Comparison of ENCODE assay signal across 8 mouse cellular contexts in the genomic region with DNA sequence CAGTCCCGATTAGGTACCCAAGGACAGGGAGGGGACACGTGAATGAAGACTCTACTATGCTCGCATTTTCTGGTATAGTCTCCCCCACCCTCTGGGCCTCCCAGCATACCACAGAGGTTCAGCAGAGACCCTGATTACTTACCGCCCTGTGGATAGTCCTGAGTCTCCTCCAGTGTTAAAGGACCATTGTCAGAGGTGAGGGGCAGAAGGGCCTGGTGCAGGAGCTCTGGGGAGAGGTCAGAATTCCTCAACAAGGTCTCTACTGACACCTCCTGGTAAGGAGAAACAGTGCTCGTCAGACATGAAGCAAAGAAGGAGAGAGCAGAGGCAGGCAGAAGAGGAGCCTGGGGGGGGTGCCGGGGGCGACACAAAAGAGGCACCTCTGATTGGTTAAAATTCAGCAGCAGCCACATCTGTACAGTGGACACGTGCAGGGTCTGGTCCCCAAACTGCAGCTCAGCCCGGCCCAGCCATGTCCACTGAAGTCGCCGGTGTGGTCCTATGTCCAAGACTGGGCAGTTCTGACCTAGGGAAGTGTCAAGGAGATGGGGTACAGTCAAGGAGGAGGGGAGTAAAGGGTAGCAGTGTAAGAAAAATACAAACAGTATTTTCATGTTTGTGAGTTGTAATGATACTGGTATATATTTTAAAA. TPM values are rescaled to one million over a fixed set of nuclear protein-coding genes. Genes with fewer than 3 reads are reported as not detected.
DNase-seq lines count a peak whose midpoint lies in the region; ATAC-seq and TF ChIP-seq lines count a peak whose summit lies in the region.

No protein-coding gene starts in this region.

- peak; percentile 60 for DNase-seq in lung, embryonic 14.5 days
- DNase-seq in lung, postnatal 14 days: no peak
- DNase-seq in brain, embryonic 14.5 days (ENCODE audit: low read depth): peak; percentile 30
- no peak for DNase-seq in hindbrain, embryonic 14.5 days (ENCODE audit: low spot score)
- peak; percentile 42 for DNase-seq in midbrain, postnatal 0 days (ENCODE audit: low spot score)
- no peak for DNase-seq in adrenal gland, postnatal 10 days
- no peak for DNase-seq in left cerebral cortex, adult 9 months (ENCODE audit: low spot score in 2 of 2)

- peak; percentile 67 for TF ChIP-seq CTCF in lung, embryonic 14.5 days (IDR thresholded peaks at IDR 0.05; ENCODE audit: low read depth)
- TF ChIP-seq CTCF in brain, embryonic 14.5 days (IDR thresholded peaks at IDR 0.05; ENCODE audit: borderline replicate concordance, extremely low read depth, insufficient read depth, insufficient read length): peak; percentile 63; the same call in 1 of the 2 replicates
- peak; percentile 67 for TF ChIP-seq CTCF in midbrain, postnatal 0 days (IDR thresholded peaks at IDR 0.05)

- no peak overlapping the region for H3K4me3 ChIP-seq in lung, embryonic 14.5 days (ENCODE audit: low read depth, low read length)
- no peak overlapping the region for H3K4me3 ChIP-seq in hindbrain, embryonic 14.5 days (replicated peaks; ENCODE audit: low read length)
- no peak overlapping the region for H3K4me3 ChIP-seq in midbrain, postnatal 0 days (ENCODE audit: low read depth, low read length)

- H3K9me3 ChIP-seq in lung, embryonic 14.5 days (ENCODE audit: low read depth, low read length): no peaks in the 10 kb centered on the region
- H3K9me3 ChIP-seq in hindbrain, embryonic 14.5 days (ENCODE audit: control insufficient read depth, low read length): no peaks in the 10 kb centered on the region
- H3K9me3 ChIP-seq in midbrain, postnatal 0 days (ENCODE audit: low read length): no peaks in the 10 kb centered on the region

- H3K4me1 ChIP-seq in lung, embryonic 14.5 days (ENCODE audit: insufficient read depth): no peaks in the 10 kb centered on the region
- no peaks in the 10 kb centered on the region for H3K4me1 ChIP-seq in hindbrain, embryonic 14.5 days (replicated peaks; ENCODE audit: control insufficient read depth, insufficient read depth, low read length)
- H3K4me1 ChIP-seq in midbrain, postnatal 0 days (ENCODE audit: insufficient read depth, low read length): no peaks in the 10 kb centered on the region

- 43% methylated on average over 11 of the region's 11 CpGs for WGBS in lung, embryonic 14.5 days
- WGBS in hindbrain, embryonic 14.5 days: 46% methylated on average over 11 of the region's 11 CpGs
- 47% methylated on average over 11 of the region's 11 CpGs for WGBS in midbrain, postnatal 0 days

- no peaks in the 10 kb centered on the region for H3K27me3 ChIP-seq in lung, embryonic 14.5 days (ENCODE audit: insufficient read depth, low read length)
- H3K27me3 ChIP-seq in hindbrain, embryonic 14.5 days (ENCODE audit: control insufficient read depth, insufficient read depth, low read length): no peaks in the 10 kb centered on the region
- H3K27me3 ChIP-seq in midbrain, postnatal 0 days (ENCODE audit: insufficient read depth, low read length): no peaks in the 10 kb centered on the region

- H3K4me2 ChIP-seq in lung, embryonic 14.5 days: no peak overlapping the region
- H3K4me2 ChIP-seq in hindbrain, embryonic 14.5 days (replicated peaks): no peak overlapping the region
- no peak overlapping the region for H3K4me2 ChIP-seq in midbrain, postnatal 0 days (ENCODE audit: low read depth, low read length, poor library complexity, severe bottlenecking)

- H3K36me3 ChIP-seq in lung, embryonic 14.5 days (ENCODE audit: insufficient read depth): no peaks in the 10 kb centered on the region
- H3K36me3 ChIP-seq in hindbrain, embryonic 14.5 days (replicated peaks; ENCODE audit: control insufficient read depth, insufficient read depth): peaks cover 29% of the 10 kb centered on the region
- peaks cover 34% of the 10 kb centered on the region for H3K36me3 ChIP-seq in midbrain, postnatal 0 days (ENCODE audit: insufficient read depth, low read length)

- H3K27ac ChIP-seq in lung, embryonic 14.5 days (ENCODE audit: low read depth): no peak overlapping the region
- H3K27ac ChIP-seq in hindbrain, embryonic 14.5 days: no peak overlapping the region
- no peak overlapping the region for H3K27ac ChIP-seq in midbrain, postnatal 0 days (ENCODE audit: low read depth, low read length)

- ATAC-seq in lung, embryonic 14.5 days (ENCODE audit: insufficient read depth): 0 out of 2 replicates have a peak, but pooled peaks have one; percentile 38
- peak; percentile 41; the same call in 1 of the 2 replicates for ATAC-seq in hindbrain, embryonic 14.5 days (ENCODE audit: low FRiP score)
- ATAC-seq in midbrain, postnatal 0 days (ENCODE audit: low FRiP score): 0 out of 2 replicates have a peak, but pooled peaks have one; percentile 21
- ATAC-seq in erythroblast, adult 5-6 weeks (replicated peaks; ENCODE audit: low FRiP score, poor library complexity, severe bottlenecking): no peak

- TF ChIP-seq POLR2A in brain, embryonic 14.5 days (IDR thresholded peaks at IDR 0.05; ENCODE audit: borderline replicate concordance, extremely low read depth, insufficient read depth, insufficient read length, poor library complexity, severe bottlenecking): no peak

- no peak overlapping the region for H3K9ac ChIP-seq in lung, embryonic 14.5 days
- H3K9ac ChIP-seq in hindbrain, embryonic 14.5 days: no peak overlapping the region
- no peak overlapping the region for H3K9ac ChIP-seq in midbrain, postnatal 0 days (replicated peaks; ENCODE audit: low read length, poor library complexity, severe bottlenecking)

RNA-seq across cellular contexts. Expression of a gene that starts 14.7 kb away (rescaled TPM):
- 50.3 and 60.8 TPM in 2 replicates for polyA plus RNA-seq in lung, embryonic 14.5 days (2014; fragmentation: Nextera tagmentation; extraction: Ambion mirVana)
- 17.6 and 25.7 TPM in 2 replicates for polyA plus RNA-seq in brain, embryonic 14.5 days (2012; rRNA removed)
- 16.0 and 16.6 TPM in 2 replicates for polyA plus RNA-seq in hindbrain, embryonic 14.5 days (2014; fragmentation: Nextera tagmentation; extraction: Ambion mirVana)
- total RNA-seq in midbrain, postnatal 0 days (2014; rRNA removed): 4.0 and 4.1 TPM in 2 replicates
- polyA plus RNA-seq in midbrain, postnatal 0 days (2015; fragmentation: Nextera tagmentation; extraction: Ambion mirVana): 10.2 and 10.4 TPM in 2 replicates
- total RNA-seq in erythroblast, adult 5-6 weeks (2015; ENCODE audit: low replicate concordance): 2.7 and 3.3 TPM in 2 replicates
- total RNA-seq in erythroblast, adult 5-6 weeks (2017; ENCODE audit: low replicate concordance): 1.5 and 4.0 TPM in 2 replicates
- total RNA-seq in adrenal gland, postnatal 10 days (2021): 1 to 10 TPM; 5.7 to 6.1 TPM

RNA-seq across cellular contexts. Expression of a gene that starts 23.7 kb away (rescaled TPM):
- 0.05 and 0.11 TPM in 2 replicates for polyA plus RNA-seq in lung, embryonic 14.5 days (2014; fragmentation: Nextera tagmentation; extraction: Ambion mirVana)
- 22.1 and 35.4 TPM in 2 replicates for polyA plus RNA-seq in brain, embryonic 14.5 days (2012; rRNA removed)
- polyA plus RNA-seq in hindbrain, embryonic 14.5 days (2014; fragmentation: Nextera tagmentation; extraction: Ambion mirVana): 6.5 and 7.7 TPM in 2 replicates
- 46.8 and 50.1 TPM in 2 replicates for total RNA-seq in midbrain, postnatal 0 days (2014; rRNA removed)
- 5.4 and 6.1 TPM in 2 replicates for polyA plus RNA-seq in midbrain, postnatal 0 days (2015; fragmentation: Nextera tagmentation; extraction: Ambion mirVana)
- not detected in 2 replicates for total RNA-seq in erythroblast, adult 5-6 weeks (2015; ENCODE audit: low replicate concordance)
- not detected in 2 replicates for total RNA-seq in erythroblast, adult 5-6 weeks (2017; ENCODE audit: low replicate concordance)
- 1 to 10 TPM; 1.2 to 2.2 TPM for total RNA-seq in adrenal gland, postnatal 10 days (2021)

RNA-seq across cellular contexts. Expression of a gene that starts 35.0 kb away (rescaled TPM):
- polyA plus RNA-seq in lung, embryonic 14.5 days (2014; fragmentation: Nextera tagmentation; extraction: Ambion mirVana): 2.8 and 2.9 TPM in 2 replicates
- polyA plus RNA-seq in brain, embryonic 14.5 days (2012; rRNA removed): 37.5 and 50.4 TPM in 2 replicates
- polyA plus RNA-seq in hindbrain, embryonic 14.5 days (2014; fragmentation: Nextera tagmentation; extraction: Ambion mirVana): 14.6 and 14.7 TPM in 2 replicates
- total RNA-seq in midbrain, postnatal 0 days (2014; rRNA removed): 53.8 and 70.9 TPM in 2 replicates
- 13.6 and 16.7 TPM in 2 replicates for polyA plus RNA-seq in midbrain, postnatal 0 days (2015; fragmentation: Nextera tagmentation; extraction: Ambion mirVana)
- total RNA-seq in erythroblast, adult 5-6 weeks (2015; ENCODE audit: low replicate concordance): 1.3 TPM in 1 of 2 replicates, not detected in the other
- 3.3 and 4.5 TPM in 2 replicates for total RNA-seq in erythroblast, adult 5-6 weeks (2017; ENCODE audit: low replicate concordance)
- 10 to 100 TPM; 14.3 to 22.9 TPM for total RNA-seq in adrenal gland, postnatal 10 days (2021)

RNA-seq across cellular contexts. Expression of a gene that starts 44.8 kb away (rescaled TPM):
- 11.4 and 15.1 TPM in 2 replicates for polyA plus RNA-seq in lung, embryonic 14.5 days (2014; fragmentation: Nextera tagmentation; extraction: Ambion mirVana)
- 83.2 and 87.6 TPM in 2 replicates for polyA plus RNA-seq in brain, embryonic 14.5 days (2012; rRNA removed)
- 5.2 and 6.5 TPM in 2 replicates for polyA plus RNA-seq in hindbrain, embryonic 14.5 days (2014; fragmentation: Nextera tagmentation; extraction: Ambion mirVana)
- 45.8 and 69.0 TPM in 2 replicates for total RNA-seq in midbrain, postnatal 0 days (2014; rRNA removed)
- polyA plus RNA-seq in midbrain, postnatal 0 days (2015; fragmentation: Nextera tagmentation; extraction: Ambion mirVana): 2.6 and 3.3 TPM in 2 replicates
- 7.3 and 11.5 TPM in 2 replicates for total RNA-seq in erythroblast, adult 5-6 weeks (2015; ENCODE audit: low replicate concordance)
- 6.0 and 7.8 TPM in 2 replicates for total RNA-seq in erythroblast, adult 5-6 weeks (2017; ENCODE audit: low replicate concordance)
- 10 to 100 TPM; 33.6 to 37.6 TPM for total RNA-seq in adrenal gland, postnatal 10 days (2021)

Comparison
In these comparisons a context has a peak if more than half of its experiments do, and no peak if none do; other contexts are left out.
1. DNase-seq: peak in lung, embryonic 14.5 days (single experiment), brain, embryonic 14.5 days (single experiment) and midbrain, postnatal 0 days (single experiment); none in lung, postnatal 14 days (single experiment), hindbrain, embryonic 14.5 days (single experiment), adrenal gland, postnatal 10 days (single experiment) and left cerebral cortex, adult 9 months (0 of 2).
2. Peak in every context shown above with its lines, with median percentiles within 50 percentile points of each other: CTCF ChIP-seq.